Mouse (Mus musculus): ENCODE measurements at regions not wholly inside any gene's neighbourhood (a gene's known extent, or its start where the extent isn't known, plus 50 kb on each side); places are given as distances from the start of the nearest gene placed in this dataset.
A peak's percentile ranks its signal among the peaks of the same experiment; 100 is the strongest.

GRCm38 (mm10) chr4:37034200-37034599 is 82.7 kb upstream of the Lingo2 start:
- peak; percentile 22 to 43 for DNase-seq (ENCODE audit: extremely low spot score in 1 of 2, low spot score in 2 of 2)
- no peak for TF ChIP-seq CTCF (IDR thresholded peaks at IDR 0.05)
- Histone ChIP-seq H3K4me3 (peak overlapping the region; percentile 44), H3K27ac (no peak overlapping the region)
- intact Hi-C loops (cut with DNase I): no loop called here

All from left cerebral cortex, adult 2 months (tissue).